20 mouse cellular contexts compared by ENCODE assay signal in genomic region chr14:56502407-56502806, GRCm38 (mm10).
DNase-seq lines count a peak whose midpoint lies in the region; TF ChIP-seq lines count a peak whose summit lies in the region.
"Had no signal": no experiment of that assay in that cellular context is flagged by ENCODE, and none has a peak within 500 bp of the region (broad histone marks: within the 10 kb centered on the region; RNA-seq: fewer than 3 reads in every experiment).

No protein-coding gene starts in this region.

- peak; percentile 3 for DNase-seq in gastrocnemius, adult 18-20 months (ENCODE audit: low spot score)
- no peak for DNase-seq in gastrocnemius, adult 8-10 months (ENCODE audit: low spot score in 2 of 2)
- DNase-seq in skeletal muscle tissue, adult 2 months (ENCODE audit: low read depth, low spot score) = peak; percentile 49
- DNase-seq in heart, postnatal 4 days = no peak
- DNase-seq: adrenal gland, adult 2 months; adrenal gland, postnatal 10 days; adrenal gland, postnatal 25 days; cerebellum, adult 11 months; cerebellum, adult 18-20 months; cerebellum, adult 8-10 months; cerebellum, adult 9-11 months; cerebellum, postnatal 14 days; cerebellum, postnatal 36 days; embryo, embryonic 11 days had no signal

- no peak overlapping the region for H3K4me2 ChIP-seq in myocyte (ENCODE audit: low read depth)
- H3K4me2 ChIP-seq: embryonic facial prominence, embryonic 12.5 days; embryonic facial prominence, embryonic 15.5 days; forebrain, embryonic 12.5 days had no signal

- no peaks in the 10 kb centered on the region for H3K79me2 ChIP-seq in myocyte (ENCODE audit: control insufficient read depth, insufficient read depth)

- no peak overlapping the region for H3K4me3 ChIP-seq in myocyte
- H3K4me3 ChIP-seq: embryonic facial prominence, embryonic 12.5 days; embryonic facial prominence, embryonic 15.5 days; erythroblast, embryonic 14.5 days; forebrain, embryonic 10.5 days; forebrain, embryonic 12.5 days had no signal

- H3ac ChIP-seq in myocyte (ENCODE audit: control insufficient read depth, insufficient read length) = no peak overlapping the region

- peaks cover 12% of the 10 kb centered on the region for H3K27me3 ChIP-seq in myocyte (ENCODE audit: control insufficient read depth, insufficient read depth, insufficient read length)
- H3K27me3 ChIP-seq: embryonic facial prominence, embryonic 12.5 days; embryonic facial prominence, embryonic 15.5 days; forebrain, embryonic 12.5 days had no signal

- TF ChIP-seq POLR2A in myocyte (IDR thresholded peaks at IDR 0.05; ENCODE audit: insufficient read length, low read depth) = no peak

- H3K36me3 ChIP-seq in myocyte (ENCODE audit: control insufficient read depth, insufficient read depth) = no peaks in the 10 kb centered on the region
- H3K36me3 ChIP-seq: embryonic facial prominence, embryonic 12.5 days; embryonic facial prominence, embryonic 15.5 days; forebrain, embryonic 10.5 days; forebrain, embryonic 12.5 days had no signal

TF ChIP-seq in myocyte, 11 proteins besides CTCF, POLR2A, EP300 and RAD21:
- TF ChIP-seq TCF12 (IDR thresholded peaks at IDR 0.05; ENCODE audit: insufficient read depth, poor library complexity, severe bottlenecking) (peak; percentile 10), E2F4 (IDR thresholded peaks at IDR 0.05; ENCODE audit: insufficient read depth) (no peak), MYOG (IDR thresholded peaks at IDR 0.05; ENCODE audit: control insufficient read depth in 1 of 3, insufficient read depth in 1 of 3, insufficient read length in 2 of 3, low read depth in 2 of 3) (peak in 2 of 3 experiments; percentile 6 to 57), MYOD1 (IDR thresholded peaks at IDR 0.05; ENCODE audit: control insufficient read depth in 1 of 3, insufficient read length in 2 of 3, low read depth in 2 of 3) (peak in 2 of 3 experiments; percentile 62 to 70), SRF (IDR thresholded peaks at IDR 0.05; ENCODE audit: control insufficient read depth, insufficient read length, low read depth) (no peak)

Comparison
In these comparisons a context has a peak if more than half of its experiments do, and no peak if none do; other contexts are left out.
1. DNase-seq: peak in gastrocnemius, adult 18-20 months (single experiment) and skeletal muscle tissue, adult 2 months (single experiment); none in gastrocnemius, adult 8-10 months (0 of 2) and heart, postnatal 4 days (single experiment).